Mouse (Mus musculus) stomach, embryonic 14.5 days (tissue): Measurements from ENCODE around the gene Akr1c20. TPM values are rescaled to one million over a fixed set of nuclear protein-coding genes. Genes with fewer than 3 reads are reported as not detected.

Source experiments
- ATAC-seq: fragments of 200-750 bp; cut with Nextera tagmentation; 2 replicates; pipeline ENCODE4 v1.8.0; 2017; ENCODE audit warnings: low read depth, moderate TSS enrichment; ENCODE audit not compliant: insufficient number of reproducible peaks, insufficient read depth, low FRiP score
- H3K27ac ChIP-seq: fragments of 300-500 bp; sonication (generic); 2 replicates; pipeline ENCODE4 v1.5.1; 2014; ENCODE audit warnings: mild to moderate bottlenecking, low read length, moderate library complexity, mixed read lengths
- H3K27me3 ChIP-seq: fragments of 300-500 bp; sonication (generic); 2 replicates; pipeline ENCODE4 v1.6.1; 2014; ENCODE audit warnings: low read length, control low read depth, mixed read lengths; ENCODE audit not compliant: control insufficient read depth, insufficient read depth
- H3K36me3 ChIP-seq: fragments of 300-500 bp; sonication (generic); 2 replicates; pipeline ENCODE4 v1.6.1; 2014; ENCODE audit warnings: mild to moderate bottlenecking, control low read depth, low read length, moderate library complexity, mixed read lengths; ENCODE audit not compliant: control insufficient read depth, insufficient read depth
- H3K4me1 ChIP-seq: fragments of 300-500 bp; sonication (generic); 2 replicates; pipeline ENCODE4 v1.6.1; 2014; ENCODE audit warnings: low read length, control low read depth, mixed read lengths; ENCODE audit not compliant: control insufficient read depth, insufficient read depth
- H3K4me2 ChIP-seq: fragments of 300-500 bp; sonication (generic); replicated peaks from 2 replicates; pipeline ENCODE4 v1.6.1; 2014; ENCODE audit warnings: low read depth, low read length, control low read depth
- H3K4me3 ChIP-seq: fragments of 300-500 bp; sonication (generic); 2 replicates; pipeline ENCODE4 v1.5.1; 2014; ENCODE audit warnings: low read depth, low read length, control low read depth
- H3K9ac ChIP-seq: fragments of 300-500 bp; sonication (generic); replicated peaks from 2 replicates; pipeline ENCODE4 v1.6.1; 2014; ENCODE audit warnings: low read depth, mild to moderate bottlenecking, control low read depth, low read length, moderate library complexity, mixed read lengths
- H3K9me3 ChIP-seq: fragments of 300-500 bp; sonication (generic); 2 replicates; pipeline ENCODE4 v1.6.1; 2016; ENCODE audit warnings: low read depth, low read length, control low read depth; ENCODE audit not compliant: control insufficient read depth
- WGBS: fragments of 180-500 bp; shearing (Covaris S2); extraction: QIAGEN DNeasy Blood & Tissue Kit; methylation state at CpG from one replicate; pipeline ENCODE4 v1.1.7; 2014; 5-methylcytosine and 5-hydroxymethylcytosine counted together
- polyA plus RNA-seq: library from polyadenylated mRNA; unstranded; fragments of >200 nt; fragmentation: Nextera tagmentation; extraction: Ambion mirVana; gene quantifications from 2 replicates; pipeline ENCODE4 v1.2.1, GENCODE M21; 2014

Akr1c20 gene
- polyA plus RNA-seq: not detected in 2 replicates

GRCm38 (mm10) chr13:4523201-4523838, at the start of gene Akr1c20:
Gene Akr1c20, minus strand, starts transcription at chr13:4523345.
- H3K27ac ChIP-seq: no peak within 1 kb of the TSS
- ATAC-seq: no peak
- WGBS: 66% methylated on average over 2 of the region's 2 CpGs
- H3K9me3 ChIP-seq: no peaks in the 10 kb centered on the region
- H3K27me3 ChIP-seq: no peaks in the 10 kb centered on the region
- H3K4me3 ChIP-seq: no peak within 1 kb of the TSS
- no peaks in the 10 kb centered on the region for H3K4me1 ChIP-seq
- no peaks in the 10 kb centered on the region for H3K36me3 ChIP-seq
- H3K9ac ChIP-seq: no peak within 1 kb of the TSS
- no peak within 1 kb of the TSS for H3K4me2 ChIP-seq

GRCm38 (mm10) chr13:4565996-4566395, 42.9 kb upstream of the Akr1c20 start:
- no peaks in the 10 kb centered on the region for H3K4me1 ChIP-seq
- 87% methylated on average over 2 of the region's 2 CpGs for WGBS
- no peak overlapping the region for H3K4me3 ChIP-seq
- no peak overlapping the region for H3K9ac ChIP-seq
- no peak overlapping the region for H3K4me2 ChIP-seq
- no peak overlapping the region for H3K27ac ChIP-seq
- H3K27me3 ChIP-seq: no peaks in the 10 kb centered on the region
- ATAC-seq: no peak
- H3K9me3 ChIP-seq: no peaks in the 10 kb centered on the region
- no peaks in the 10 kb centered on the region for H3K36me3 ChIP-seq

GRCm38 (mm10) chr13:4560500-4560899, 37.4 kb upstream of the Akr1c20 start:
- Histone ChIP-seq H3K4me1 (no peaks in the 10 kb centered on the region), H3K9me3 (no peaks in the 10 kb centered on the region), H3K4me3 (no peak overlapping the region), H3K4me2 (no peak overlapping the region), H3K36me3 (no peaks in the 10 kb centered on the region), H3K9ac (no peak overlapping the region), H3K27ac (no peak overlapping the region), H3K27me3 (no peaks in the 10 kb centered on the region)
- ATAC-seq: no peak

DNA sequence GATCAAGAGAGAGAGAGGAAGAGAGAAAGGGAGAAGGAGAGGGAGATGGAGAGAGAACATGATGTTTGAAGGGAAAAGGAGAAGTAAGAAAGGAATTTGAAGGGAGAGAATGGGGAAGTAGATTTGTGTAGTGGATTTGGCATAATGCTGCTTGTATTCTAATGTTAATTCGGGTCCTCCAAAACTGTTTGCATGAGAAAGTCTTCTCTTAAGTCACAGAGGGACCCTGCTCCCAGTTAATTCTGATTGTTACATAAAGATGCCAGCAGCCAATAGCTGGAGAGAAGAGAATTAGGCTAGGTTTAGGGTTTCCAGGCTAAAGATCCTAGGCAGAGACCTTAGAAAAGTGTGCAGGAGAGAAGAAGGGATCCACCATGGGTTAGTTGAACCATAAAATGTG, 36.0 kb upstream of the Akr1c20 start:
- Histone ChIP-seq H3K36me3 (no peaks in the 10 kb centered on the region), H3K27ac (no peak overlapping the region), H3K4me3 (no peak overlapping the region), H3K4me2 (no peak overlapping the region), H3K9ac (no peak overlapping the region), H3K4me1 (no peaks in the 10 kb centered on the region), H3K9me3 (no peaks in the 10 kb centered on the region), H3K27me3 (no peaks in the 10 kb centered on the region)
- ATAC-seq: no peak
- 67% methylated on average over 1 of the region's 1 CpGs for WGBS

DNA sequence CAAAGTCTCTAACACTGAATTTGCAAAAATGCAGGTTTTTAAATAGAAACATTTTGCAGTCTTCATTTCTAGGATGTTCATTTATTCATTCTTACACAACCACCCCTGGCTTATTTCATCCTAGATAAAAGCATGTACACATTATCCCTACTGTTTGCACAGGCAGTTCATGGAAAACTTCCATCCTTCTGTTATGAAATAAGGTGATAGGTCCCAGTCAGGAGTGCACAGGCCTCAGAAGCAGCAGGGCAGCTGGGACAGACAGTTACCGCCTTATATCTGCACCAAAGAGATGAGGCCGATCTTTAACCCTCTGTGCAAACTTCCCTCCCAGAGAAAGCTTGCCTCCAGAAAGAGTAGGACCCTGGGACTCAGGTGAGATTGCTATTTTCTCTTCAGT, 8.3 kb downstream of the Akr1c20 start:
- no peak overlapping the region for H3K9ac ChIP-seq

GRCm38 (mm10) chr13:4467896-4468295, 55.2 kb downstream of the Akr1c20 start:
- Histone ChIP-seq H3K36me3 (no peaks in the 10 kb centered on the region), H3K27me3 (no peaks in the 10 kb centered on the region), H3K4me2 (no peak overlapping the region), H3K4me3 (no peak overlapping the region), H3K9me3 (no peaks in the 10 kb centered on the region), H3K4me1 (no peaks in the 10 kb centered on the region), H3K9ac (no peak overlapping the region), H3K27ac (no peak overlapping the region)
- ATAC-seq: no peak
- 80% methylated on average over 1 of the region's 1 CpGs for WGBS

More for the DNA sequence above, 8.3 kb downstream of the Akr1c20 start:
- Histone ChIP-seq H3K9me3 (no peaks in the 10 kb centered on the region), H3K4me2 (no peak overlapping the region), H3K27me3 (no peaks in the 10 kb centered on the region), H3K4me1 (no peaks in the 10 kb centered on the region), H3K36me3 (no peaks in the 10 kb centered on the region), H3K4me3 (no peak overlapping the region), H3K27ac (no peak overlapping the region)
- ATAC-seq: no peak
- 85% methylated on average over 2 of the region's 2 CpGs for WGBS

GRCm38 (mm10) chr13:4465641-4466040, 57.5 kb downstream of the Akr1c20 start:
- Histone ChIP-seq H3K27me3 (no peaks in the 10 kb centered on the region), H3K4me2 (no peak overlapping the region), H3K9me3 (no peaks in the 10 kb centered on the region), H3K36me3 (no peaks in the 10 kb centered on the region), H3K4me1 (no peaks in the 10 kb centered on the region), H3K9ac (no peak overlapping the region), H3K4me3 (no peak overlapping the region), H3K27ac (no peak overlapping the region)
- 95% methylated on average over 2 of the region's 2 CpGs for WGBS
- no peak for ATAC-seq
